Mouse (Mus musculus) lung, embryonic 14.5 days (tissue): ENCODE data around the gene Kcnd3. TPM values are rescaled to one million over a fixed set of nuclear protein-coding genes. Genes with fewer than 3 reads are reported as not detected.

Experiments
- ATAC-seq: fragments of 200-750 bp; cut with Nextera tagmentation; 2 replicates; pipeline ENCODE4 v1.8.0; 2017; ENCODE audit warnings: mild to moderate bottlenecking, moderate TSS enrichment, moderate library complexity; ENCODE audit not compliant: insufficient read depth
- DNase-seq: peaks from one replicate; pipeline ENCODE4 v3.0.0-alpha.2; 2015
- H3K27ac ChIP-seq: fragments of 300-500 bp; sonication (generic); 2 replicates; pipeline ENCODE4 v1.5.1; 2014; ENCODE audit warnings: low read depth, mild to moderate bottlenecking, moderate library complexity
- H3K27me3 ChIP-seq: fragments of 300-500 bp; sonication (generic); 2 replicates; pipeline ENCODE4 v1.6.1; 2014; ENCODE audit warnings: low read length, control low read depth; ENCODE audit not compliant: insufficient read depth
- H3K36me3 ChIP-seq: fragments of 300-500 bp; sonication (generic); 2 replicates; pipeline ENCODE4 v1.6.1; 2014; ENCODE audit warnings: control low read depth; ENCODE audit not compliant: insufficient read depth
- H3K4me1 ChIP-seq: fragments of 300-500 bp; sonication (generic); 2 replicates; pipeline ENCODE4 v1.6.1; 2014; ENCODE audit warnings: antibody characterized with exemption, control low read depth; ENCODE audit not compliant: insufficient read depth
- H3K4me2 ChIP-seq: fragments of 300-500 bp; sonication (generic); 2 replicates; pipeline ENCODE4 v1.6.1; 2014; ENCODE audit warnings: mild to moderate bottlenecking
- H3K4me3 ChIP-seq: fragments of 300-500 bp; sonication (generic); 2 replicates; pipeline ENCODE4 v1.5.1; 2014; ENCODE audit warnings: low read depth, low read length
- H3K9ac ChIP-seq: fragments of 300-500 bp; sonication (generic); 2 replicates; pipeline ENCODE4 v1.6.1; 2014
- H3K9me3 ChIP-seq: fragments of 300-500 bp; sonication (generic); 2 replicates; pipeline ENCODE4 v1.6.1; 2016; ENCODE audit warnings: low read depth, low read length, control low read depth
- CTCF ChIP-seq: IDR thresholded peaks from 2 replicates; pipeline ENCODE4 v1.5.1; 2016; ENCODE audit warnings: antibody characterized with exemption, low read depth
- WGBS: fragments of 180-500 bp; shearing (Covaris S2); extraction: QIAGEN DNeasy Blood & Tissue Kit; methylation state at CpG from one replicate; pipeline ENCODE4 v1.1.7; 2014; 5-methylcytosine and 5-hydroxymethylcytosine counted together
- polyA plus RNA-seq: library from polyadenylated mRNA; unstranded; fragments of >200 nt; fragmentation: Nextera tagmentation; extraction: Ambion mirVana; gene quantifications from 2 replicates; pipeline ENCODE4 v1.2.1, GENCODE M21; 2014

The Kcnd3 gene
- 0.39 and 0.50 TPM in 2 replicates for polyA plus RNA-seq

- DNase-seq (peak; percentile 56), ATAC-seq (peak; percentile 84)
- H3K4me1 ChIP-seq = no peaks in the 10 kb centered on the region
- no peaks in the 10 kb centered on the region for H3K9me3 ChIP-seq
- H3K4me2 ChIP-seq = peak within 1 kb of the TSS; percentile 99
- under 1% methylated on average over 54 of the region's 98 CpGs for WGBS
- no peak for TF ChIP-seq CTCF
- peaks cover 71% of the 10 kb centered on the region for H3K27me3 ChIP-seq
- H3K9ac ChIP-seq = peak within 1 kb of the TSS; percentile 55
- H3K4me3 ChIP-seq = peak within 1 kb of the TSS; percentile 59
- no peak within 1 kb of the TSS for H3K27ac ChIP-seq
- H3K36me3 ChIP-seq = no peaks in the 10 kb centered on the region
Measured at GRCm38 (mm10) chr3:105451627-105452555, at the start of gene Kcnd3. TSS of gene Kcnd3 (plus strand) at chr3:105452330.

DNA sequence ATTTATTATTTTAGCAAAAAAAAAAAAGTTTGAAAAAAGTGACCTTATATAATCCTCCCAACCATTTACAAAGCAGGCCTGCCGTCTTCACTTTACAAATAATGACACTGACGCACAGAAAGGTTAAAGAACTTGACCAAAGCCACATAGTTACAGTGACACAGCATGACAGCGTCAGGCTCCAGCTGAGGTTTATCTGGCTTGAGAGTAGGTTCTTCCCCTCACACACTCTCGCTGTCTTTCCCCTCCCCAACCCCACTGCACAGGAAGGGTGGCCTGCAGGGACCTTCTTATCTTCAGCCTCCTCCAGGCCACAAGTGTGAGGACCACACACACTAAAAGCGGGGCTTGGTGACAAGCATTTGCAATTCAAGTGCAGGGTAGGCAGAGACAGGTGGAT, 49.5 kb upstream of the Kcnd3 start:
- ATAC-seq = peak; percentile 39; the same call in 1 of the 2 replicates
- no peak overlapping the region for H3K9ac ChIP-seq

GRCm38 (mm10) chr3:105403410-105404076, 48.6 kb upstream of the Kcnd3 start:
- Histone ChIP-seq H3K4me1 (no peaks in the 10 kb centered on the region), H3K9me3 (no peaks in the 10 kb centered on the region), H3K27me3 (no peaks in the 10 kb centered on the region), H3K36me3 (no peaks in the 10 kb centered on the region), H3K4me3 (no peak overlapping the region), H3K4me2 (no peak overlapping the region), H3K9ac (no peak overlapping the region), H3K27ac (no peak overlapping the region)
- DNase-seq = no peak
- TF ChIP-seq CTCF = peak; percentile 55
- 55% methylated on average over 5 of the region's 5 CpGs for WGBS
- ATAC-seq = peak; percentile 32; the same call in 1 of the 2 replicates

More for the DNA sequence above, 49.5 kb upstream of the Kcnd3 start:
- H3K4me1 ChIP-seq = no peaks in the 10 kb centered on the region
- TF ChIP-seq CTCF = no peak
- no peak overlapping the region for H3K4me2 ChIP-seq
- no peaks in the 10 kb centered on the region for H3K27me3 ChIP-seq
- H3K9me3 ChIP-seq = no peaks in the 10 kb centered on the region
- peak; percentile 58 for DNase-seq
- 26% methylated on average over 5 of the region's 5 CpGs for WGBS
- H3K36me3 ChIP-seq = no peaks in the 10 kb centered on the region
- H3K27ac ChIP-seq = no peak overlapping the region
- no peak overlapping the region for H3K4me3 ChIP-seq

DNA sequence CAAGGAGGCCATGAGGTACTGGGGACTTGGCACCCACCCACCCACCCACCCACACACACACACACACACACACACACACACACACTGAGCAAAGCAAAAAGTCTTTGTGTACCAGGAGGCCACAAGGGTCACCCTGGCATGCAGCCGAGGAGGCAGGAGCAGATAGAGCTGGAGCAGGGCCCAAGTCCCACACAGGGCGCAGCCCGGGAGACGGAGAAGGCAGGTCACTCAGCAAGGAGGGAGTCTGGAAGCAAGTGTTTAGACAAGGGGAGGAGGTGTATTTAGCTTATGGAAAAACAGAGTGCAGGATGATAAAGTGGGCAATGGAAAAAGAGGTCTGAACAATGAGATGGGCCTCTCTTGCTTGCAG, 48.1 kb upstream of the Kcnd3 start:
- Histone ChIP-seq H3K4me2 (no peak overlapping the region), H3K27ac (no peak overlapping the region), H3K4me3 (no peak overlapping the region), H3K27me3 (no peaks in the 10 kb centered on the region), H3K36me3 (no peaks in the 10 kb centered on the region), H3K9ac (no peak overlapping the region), H3K4me1 (no peaks in the 10 kb centered on the region), H3K9me3 (no peaks in the 10 kb centered on the region)
- ATAC-seq = peak; percentile 67
- TF ChIP-seq CTCF = no peak
- DNase-seq = peak; percentile 64
- WGBS = 35% methylated on average over 4 of the region's 4 CpGs

- H3K4me3 ChIP-seq = no peak overlapping the region
- ATAC-seq = no peak
- H3K36me3 ChIP-seq = no peaks in the 10 kb centered on the region
- WGBS = 83% methylated on average over 7 of the region's 7 CpGs
- H3K9ac ChIP-seq = no peak overlapping the region
- no peak for DNase-seq
- H3K27ac ChIP-seq = no peak overlapping the region
- H3K4me1 ChIP-seq = no peaks in the 10 kb centered on the region
- no peak for TF ChIP-seq CTCF
- H3K4me2 ChIP-seq = no peak overlapping the region
- H3K27me3 ChIP-seq = no peaks in the 10 kb centered on the region
- H3K9me3 ChIP-seq = no peaks in the 10 kb centered on the region
Measured at GRCm38 (mm10) chr3:105405516-105405915, 46.6 kb upstream of the Kcnd3 start.

DNA sequence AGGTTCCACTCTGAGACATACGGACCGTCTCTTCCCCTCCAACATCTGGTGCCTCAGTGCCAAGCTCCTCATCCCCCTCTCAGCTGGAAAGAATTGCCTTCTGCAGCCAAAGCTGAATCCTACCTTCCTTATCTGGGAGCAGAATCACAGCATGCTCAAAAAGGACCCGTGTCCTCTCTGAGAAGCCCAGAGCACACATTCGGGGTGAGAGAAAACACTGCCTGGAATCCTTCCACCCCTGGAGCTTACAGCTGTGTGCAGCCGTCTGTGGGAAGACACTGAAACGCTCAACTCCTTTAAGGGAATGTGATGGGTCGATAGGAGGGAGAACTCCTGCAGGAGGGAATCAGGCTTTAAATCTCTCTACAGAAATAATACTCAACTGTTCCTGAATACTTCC, 46.1 kb upstream of the Kcnd3 start:
- no peaks in the 10 kb centered on the region for H3K36me3 ChIP-seq
- H3K9me3 ChIP-seq = no peaks in the 10 kb centered on the region
- H3K27ac ChIP-seq = no peak overlapping the region
- no peaks in the 10 kb centered on the region for H3K4me1 ChIP-seq
- H3K4me2 ChIP-seq = no peak overlapping the region
- no peak overlapping the region for H3K4me3 ChIP-seq
- DNase-seq = peak; percentile 50
- peak; percentile 42; the same call in 1 of the 2 replicates for ATAC-seq
- no peaks in the 10 kb centered on the region for H3K27me3 ChIP-seq
- WGBS = 25% methylated on average over 7 of the region's 7 CpGs
- no peak for TF ChIP-seq CTCF
- H3K9ac ChIP-seq = no peak overlapping the region

- H3K4me2 ChIP-seq = no peak overlapping the region
- no peak for TF ChIP-seq CTCF
- H3K9me3 ChIP-seq = no peaks in the 10 kb centered on the region
- no peak for DNase-seq
- no peaks in the 10 kb centered on the region for H3K4me1 ChIP-seq
- no peak for ATAC-seq
- no peaks in the 10 kb centered on the region for H3K36me3 ChIP-seq
- 76% methylated on average over 3 of the region's 3 CpGs for WGBS
- no peak overlapping the region for H3K4me3 ChIP-seq
- no peaks in the 10 kb centered on the region for H3K27me3 ChIP-seq
- H3K9ac ChIP-seq = no peak overlapping the region
- no peak overlapping the region for H3K27ac ChIP-seq
Measured at GRCm38 (mm10) chr3:105408211-105408610, 43.9 kb upstream of the Kcnd3 start.
